Mouse (Mus musculus) stomach, embryonic 16.5 days (tissue): ENCODE data around the gene Ptpra. TPM values are rescaled to one million over a fixed set of nuclear protein-coding genes. Genes with fewer than 3 reads are reported as not detected.
"Not testable (repeated sequence)": the region's sequence is repeated elsewhere in the genome, so short reads cannot be mapped to it uniquely, and the experiment has no call there.

Experiments
- ATAC-seq: fragments of 200-750 bp; cut with Nextera tagmentation; 2 replicates; pipeline ENCODE4 v1.8.0; 2017; ENCODE audit warnings: moderate number of reproducible peaks, moderate TSS enrichment; ENCODE audit not compliant: insufficient read depth, low FRiP score
- H3K27ac ChIP-seq: fragments of 300-500 bp; sonication (generic); 2 replicates; pipeline ENCODE4 v1.5.1; 2014; ENCODE audit warnings: low read length
- H3K27me3 ChIP-seq: fragments of 300-500 bp; sonication (generic); 2 replicates; pipeline ENCODE4 v1.6.1; 2014; ENCODE audit warnings: low read length, control low read depth, mixed read lengths; ENCODE audit not compliant: control insufficient read depth, insufficient read depth
- H3K36me3 ChIP-seq: fragments of 300-500 bp; sonication (generic); 2 replicates; pipeline ENCODE4 v1.6.1; 2014; ENCODE audit warnings: low read length; ENCODE audit not compliant: control insufficient read depth, insufficient read depth
- H3K4me1 ChIP-seq: fragments of 300-500 bp; sonication (generic); 2 replicates; pipeline ENCODE4 v1.6.1; 2014; ENCODE audit warnings: low read length, control low read depth, mixed read lengths; ENCODE audit not compliant: control insufficient read depth, insufficient read depth
- H3K4me2 ChIP-seq: fragments of 300-500 bp; sonication (generic); 2 replicates; pipeline ENCODE4 v1.6.1; 2014; ENCODE audit warnings: low read depth, low read length, mixed read lengths
- H3K4me3 ChIP-seq: fragments of 300-500 bp; sonication (generic); replicated peaks from 2 replicates; pipeline ENCODE4 v1.5.1; 2014; ENCODE audit warnings: mild to moderate bottlenecking, low read length
- H3K9ac ChIP-seq: fragments of 300-500 bp; sonication (generic); 2 replicates; pipeline ENCODE4 v1.6.1; 2014; ENCODE audit warnings: low read length
- H3K9me3 ChIP-seq: fragments of 300-500 bp; sonication (generic); replicated peaks from 2 replicates; pipeline ENCODE4 v1.6.1; 2016; ENCODE audit warnings: low read length, control low read depth; ENCODE audit not compliant: control insufficient read depth
- WGBS: fragments of 180-500 bp; shearing (Covaris S2); extraction: QIAGEN DNeasy Blood & Tissue Kit; methylation state at CpG from one replicate; pipeline ENCODE4 v1.1.7; 2014; 5-methylcytosine and 5-hydroxymethylcytosine counted together
- polyA plus RNA-seq: library from polyadenylated mRNA; unstranded; fragments of >200 nt; fragmentation: Nextera tagmentation; extraction: Ambion mirVana; gene quantifications from 2 replicates; pipeline ENCODE4 v1.2.1, GENCODE M21; 2015

Gene Ptpra
- polyA plus RNA-seq, 1 experiment from 2014 or later, result 70.8 TPM

DNA sequence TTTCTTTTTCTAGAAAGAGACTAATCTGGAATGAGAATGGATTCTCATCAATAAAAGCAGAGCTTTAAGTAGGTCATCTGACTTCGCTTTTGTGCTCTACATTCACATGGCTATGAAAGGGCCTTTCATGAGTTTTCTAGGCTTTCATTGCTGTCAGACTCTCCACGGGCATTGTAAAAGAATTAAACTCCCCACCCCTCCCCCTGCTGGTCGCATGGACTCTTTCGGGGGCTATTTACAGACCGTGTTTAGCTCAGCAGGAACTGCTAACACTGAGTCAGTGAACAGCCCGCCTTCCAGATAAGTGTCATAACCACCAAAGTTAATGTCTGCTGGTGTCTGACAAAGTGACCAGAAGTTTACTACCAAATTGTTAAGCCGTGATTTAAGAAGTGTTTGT lies 41.5 kb downstream of the Ptpra start:
- H3K4me1 ChIP-seq, result 0 out of 2 replicates have a peak, but pooled peaks cover 3% of the 10 kb centered on the region
- no peak overlapping the region for H3K9ac ChIP-seq
- H3K36me3 ChIP-seq, result no peaks in the 10 kb centered on the region; the same call in 1 of the 2 replicates
- no peak overlapping the region for H3K4me2 ChIP-seq
- 44% methylated on average over 7 of the region's 7 CpGs for WGBS
- no peaks in the 10 kb centered on the region for H3K27me3 ChIP-seq
- H3K27ac ChIP-seq, result no peak overlapping the region; the same call in 1 of the 2 replicates
- H3K9me3 ChIP-seq, result no peaks in the 10 kb centered on the region
- ATAC-seq, result no peak
- no peak overlapping the region for H3K4me3 ChIP-seq

DNA sequence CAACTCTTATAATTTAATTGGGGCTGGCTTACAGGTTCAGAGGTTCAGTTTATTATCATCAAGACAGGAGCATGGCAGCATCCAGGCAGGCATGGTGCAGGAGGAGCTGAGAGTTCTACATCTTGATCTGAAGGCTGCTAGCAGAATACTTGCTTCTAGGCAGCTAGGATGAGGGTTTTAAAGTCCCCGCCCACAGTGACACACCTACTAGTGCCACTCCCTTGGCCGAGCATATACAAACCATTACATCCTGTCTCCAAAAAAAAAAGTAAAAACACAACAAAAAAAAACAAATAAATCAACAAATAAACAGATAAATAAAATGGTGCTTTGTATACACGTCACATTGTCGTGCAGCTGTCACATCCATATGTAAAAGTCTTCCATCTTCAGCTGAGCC lies 45.0 kb downstream of the Ptpra start:
- peaks cover 16% of the 10 kb centered on the region for H3K4me1 ChIP-seq
- not testable (repeated sequence) for H3K27me3 ChIP-seq, H3K9me3 ChIP-seq, H3K4me2 ChIP-seq, ATAC-seq, H3K9ac ChIP-seq, H3K4me3 ChIP-seq, H3K27ac ChIP-seq, H3K36me3 ChIP-seq
- 81% methylated on average over 4 of the region's 4 CpGs for WGBS

DNA sequence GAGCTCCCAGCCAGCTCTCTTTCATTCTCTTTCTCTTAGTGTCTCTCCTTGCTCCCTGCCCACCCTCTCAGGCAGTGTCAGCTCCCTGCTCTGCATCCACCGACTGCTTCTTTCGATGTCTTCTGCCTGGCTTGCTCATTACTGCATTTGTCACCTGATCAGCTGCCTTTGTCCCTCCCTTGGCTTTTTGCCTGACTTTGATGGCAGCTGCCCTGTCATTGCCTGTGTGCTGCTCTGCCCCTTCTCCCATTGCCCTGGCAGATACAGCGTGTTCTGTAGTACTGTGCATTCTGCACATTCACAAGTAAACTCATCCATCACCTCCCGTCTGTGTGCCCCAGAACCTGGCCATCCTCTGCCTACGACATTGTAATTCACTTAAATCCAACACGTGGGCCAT lies 46.0 kb downstream of the Ptpra start:
- 44% methylated on average over 6 of the region's 6 CpGs for WGBS

DNA sequence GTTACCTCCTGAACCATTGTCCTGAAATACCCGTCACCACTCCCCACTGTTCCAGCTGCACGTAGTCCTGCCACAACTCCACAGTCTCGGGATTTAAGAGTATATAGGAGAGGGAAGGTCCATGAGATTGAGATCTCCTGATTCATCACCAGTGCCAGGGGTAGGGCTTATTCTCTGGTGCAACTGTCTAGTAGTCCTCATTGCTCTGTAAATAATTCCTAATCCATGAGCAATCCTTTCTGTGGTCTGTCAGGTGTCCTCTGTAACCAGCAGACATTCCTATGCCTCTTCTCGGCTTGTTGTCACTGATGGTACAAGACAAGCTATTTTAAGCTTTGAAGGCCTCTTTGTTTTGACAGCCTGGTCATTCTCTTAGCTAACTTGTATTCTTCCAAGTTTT lies 46.9 kb downstream of the Ptpra start:
- no peak overlapping the region for H3K9ac ChIP-seq
- no peaks in the 10 kb centered on the region for H3K36me3 ChIP-seq
- 60% methylated on average over 4 of the region's 4 CpGs for WGBS
- no peak for ATAC-seq
- no peaks in the 10 kb centered on the region for H3K9me3 ChIP-seq
- H3K4me3 ChIP-seq, result no peak overlapping the region
- peaks cover 14% of the 10 kb centered on the region for H3K4me1 ChIP-seq
- no peak overlapping the region for H3K27ac ChIP-seq
- no peak overlapping the region for H3K4me2 ChIP-seq
- no peaks in the 10 kb centered on the region for H3K27me3 ChIP-seq

More for the DNA sequence above, 46.0 kb downstream of the Ptpra start:
- Histone ChIP-seq H3K4me3 (no peak overlapping the region), H3K9me3 (no peaks in the 10 kb centered on the region), H3K9ac (no peak overlapping the region), H3K4me1 (peaks cover 16% of the 10 kb centered on the region), H3K36me3 (no peaks in the 10 kb centered on the region), H3K27ac (no peak overlapping the region), H3K27me3 (no peaks in the 10 kb centered on the region), H3K4me2 (no peak overlapping the region)
- ATAC-seq, result no peak

DNA sequence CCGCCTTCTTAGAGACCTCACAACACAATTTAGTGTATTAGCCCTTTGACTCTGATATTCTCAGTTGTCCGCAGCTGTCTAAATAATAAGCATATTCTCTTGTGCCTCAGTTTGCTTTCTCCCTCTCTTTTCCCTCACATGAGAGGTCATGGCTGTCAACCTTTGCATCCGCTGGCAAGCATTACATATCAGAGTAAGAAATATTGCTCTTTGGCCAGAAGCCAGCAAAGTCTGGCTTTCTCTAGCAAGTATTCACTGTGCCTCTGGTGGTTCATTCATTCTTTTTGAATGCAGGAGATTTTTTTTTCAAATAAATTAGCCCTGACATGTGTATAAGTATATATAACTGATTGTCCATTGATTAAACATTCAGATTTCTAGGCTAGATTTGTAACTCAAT lies 49.5 kb downstream of the Ptpra start:
- Histone ChIP-seq H3K4me1 (peaks cover 14% of the 10 kb centered on the region), H3K36me3 (peaks cover 6% of the 10 kb centered on the region; the same call in 1 of the 2 replicates), H3K9ac (no peak overlapping the region), H3K4me2 (no peak overlapping the region), H3K27ac (no peak overlapping the region), H3K4me3 (no peak overlapping the region), H3K27me3 (no peaks in the 10 kb centered on the region), H3K9me3 (no peaks in the 10 kb centered on the region)
- WGBS, result 47% methylated on average over 3 of the region's 3 CpGs
- no peak for ATAC-seq

DNA sequence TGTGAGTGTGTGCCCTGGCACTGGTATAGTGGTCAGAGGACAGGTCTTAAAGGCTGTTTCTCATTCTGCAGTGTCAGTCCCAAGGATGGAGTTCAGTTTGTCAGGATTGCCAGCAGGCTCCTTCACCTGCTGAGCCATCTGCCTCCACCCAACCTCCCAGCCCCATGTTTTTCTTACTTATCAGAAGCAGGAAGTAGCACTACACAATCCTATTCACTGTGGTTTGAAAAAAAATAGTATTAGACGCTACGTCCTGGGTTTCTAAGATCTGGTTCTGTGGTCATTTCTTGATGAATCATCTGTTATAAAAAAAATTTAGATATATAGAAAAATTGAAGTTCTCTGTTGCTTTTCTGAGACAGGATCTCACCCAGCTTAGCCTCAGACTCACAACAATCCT lies 51.5 kb downstream of the Ptpra start:
- no peak overlapping the region for H3K27ac ChIP-seq
- 74% methylated on average over 2 of the region's 2 CpGs for WGBS
- H3K36me3 ChIP-seq, result peaks cover 9% of the 10 kb centered on the region
- no peaks in the 10 kb centered on the region for H3K27me3 ChIP-seq
- no peaks in the 10 kb centered on the region for H3K9me3 ChIP-seq
- no peak overlapping the region for H3K4me3 ChIP-seq
- H3K4me1 ChIP-seq, result peaks cover 13% of the 10 kb centered on the region
- no peak overlapping the region for H3K9ac ChIP-seq
- ATAC-seq, result no peak
- H3K4me2 ChIP-seq, result no peak overlapping the region

DNA sequence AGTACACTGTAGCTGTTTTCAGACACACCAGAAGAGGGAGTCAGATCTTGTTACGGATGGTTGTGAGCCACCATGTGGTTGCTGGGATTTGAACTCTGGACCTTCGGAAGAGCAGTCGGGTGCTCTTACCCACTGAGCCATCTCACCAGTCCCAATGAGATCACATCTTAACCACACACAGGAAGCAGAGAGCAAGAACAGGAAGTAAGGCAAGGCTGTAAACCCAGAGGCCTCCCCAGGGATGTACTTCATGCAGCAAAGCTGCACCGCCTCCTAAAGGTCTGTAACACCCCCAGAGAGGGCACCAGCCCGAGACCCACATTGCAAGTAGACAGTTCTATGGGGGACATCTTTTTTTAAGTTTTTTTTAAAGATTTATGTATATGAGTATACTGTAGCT lies 61.5 kb downstream of the Ptpra start:
- H3K27ac ChIP-seq, H3K4me3 ChIP-seq, H3K9me3 ChIP-seq, H3K4me2 ChIP-seq, H3K9ac ChIP-seq, H3K27me3 ChIP-seq, H3K4me1 ChIP-seq, H3K36me3 ChIP-seq, ATAC-seq: not testable (repeated sequence)
- 94% methylated on average over 5 of the region's 5 CpGs for whole genome bisulfite sequencing

DNA sequence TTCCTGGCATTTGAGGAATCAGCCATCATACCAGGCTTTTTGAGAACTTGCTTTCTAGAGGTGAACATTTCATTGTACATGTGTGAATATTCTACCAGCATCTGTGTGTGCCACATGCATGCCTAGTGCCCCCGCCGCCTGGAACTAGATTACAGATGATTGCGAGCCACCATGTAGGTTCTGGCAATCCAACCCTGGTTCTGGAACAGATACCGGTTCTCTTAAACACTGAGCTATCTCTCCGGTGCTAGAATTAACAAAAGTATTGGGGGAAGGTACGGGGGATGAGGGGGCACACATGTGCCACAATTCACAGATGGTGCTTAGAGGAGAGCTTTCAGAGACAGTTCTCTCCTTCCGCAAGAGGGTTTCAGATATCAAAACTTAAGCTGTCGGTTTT lies 63.8 kb downstream of the Ptpra start:
- ATAC-seq, result no peak

DNA sequence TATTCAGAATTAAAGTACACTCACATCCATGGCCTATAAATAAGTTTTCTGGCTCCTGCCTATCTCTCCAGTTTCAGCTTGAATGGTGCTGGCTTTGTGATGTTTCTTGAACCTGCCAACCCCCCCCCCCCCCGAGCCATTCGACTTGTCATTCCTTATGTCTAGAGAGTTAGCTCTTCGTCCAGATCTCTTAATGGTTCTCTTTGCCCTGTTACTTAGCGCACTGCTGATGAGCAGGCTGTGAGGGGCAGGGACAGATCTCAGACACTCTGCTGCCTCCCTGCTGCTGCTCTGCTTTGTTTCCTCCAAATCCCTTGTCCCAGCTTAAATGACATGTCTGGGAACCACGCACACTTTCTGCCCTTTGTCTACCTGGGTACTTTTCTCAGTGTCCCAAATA lies 65.7 kb downstream of the Ptpra start:
- Histone ChIP-seq H3K9me3 (no peaks in the 10 kb centered on the region), H3K4me3 (no peak overlapping the region), H3K4me1 (no peaks in the 10 kb centered on the region), H3K27me3 (no peaks in the 10 kb centered on the region), H3K36me3 (no peaks in the 10 kb centered on the region; the same call in 1 of the 2 replicates), H3K9ac (no peak overlapping the region), H3K4me2 (no peak overlapping the region), H3K27ac (0 out of 2 replicates have a peak overlapping the region, but pooled peaks have one; percentile 46)
- WGBS, result 69% methylated on average over 5 of the region's 5 CpGs
- no peak for ATAC-seq

More for the DNA sequence above, 63.8 kb downstream of the Ptpra start:
- H3K36me3 ChIP-seq, result no peaks in the 10 kb centered on the region; the same call in 1 of the 2 replicates
- H3K4me3 ChIP-seq, result no peak overlapping the region
- no peaks in the 10 kb centered on the region for H3K4me1 ChIP-seq
- H3K4me2 ChIP-seq, result no peak overlapping the region
- H3K9me3 ChIP-seq, result no peaks in the 10 kb centered on the region
- no peak overlapping the region for H3K27ac ChIP-seq
- WGBS, result 92% methylated on average over 8 of the region's 8 CpGs
- no peak overlapping the region for H3K9ac ChIP-seq
- H3K27me3 ChIP-seq, result no peaks in the 10 kb centered on the region

DNA sequence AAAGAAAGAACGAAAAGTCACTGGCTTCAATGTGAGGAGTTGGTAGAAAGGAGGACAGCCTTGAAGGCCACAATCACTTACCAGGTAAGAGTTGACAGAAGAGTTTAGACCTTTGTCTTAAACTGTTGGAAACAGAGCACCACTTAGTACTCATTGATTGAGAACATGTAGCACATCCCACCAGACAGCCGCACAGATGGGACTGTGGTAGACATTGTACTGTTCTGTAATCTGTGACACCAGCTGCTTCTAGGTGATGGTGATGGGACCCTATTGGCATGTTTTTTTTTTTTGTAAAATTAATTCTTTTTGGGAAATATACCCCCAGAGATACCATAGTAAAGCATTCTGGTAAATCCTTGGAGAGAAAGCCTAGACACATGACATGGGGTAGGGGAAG lies 71.8 kb downstream of the Ptpra start:
- H3K27ac ChIP-seq, result no peak overlapping the region
- H3K9me3 ChIP-seq, result no peaks in the 10 kb centered on the region
- 94% methylated on average over 2 of the region's 2 CpGs for WGBS
- H3K4me2 ChIP-seq, result no peak overlapping the region
- ATAC-seq, result no peak
- no peak overlapping the region for H3K9ac ChIP-seq
- H3K27me3 ChIP-seq, result no peaks in the 10 kb centered on the region
- no peaks in the 10 kb centered on the region for H3K36me3 ChIP-seq
- no peaks in the 10 kb centered on the region for H3K4me1 ChIP-seq
- no peak overlapping the region for H3K4me3 ChIP-seq
